Mouse (Mus musculus) liver, embryonic 14.5 days (tissue): ENCODE measurements at regions not wholly inside any gene's neighbourhood (a gene's known extent, or its start where the extent isn't known, plus 50 kb on each side); places are given as distances from the start of the nearest gene placed in this dataset.

ENCODE experiments used
- ATAC-seq: fragments of 200-750 bp; cut with Nextera tagmentation; 2 replicates; pipeline ENCODE4 v1.8.0; 2017; ENCODE audit warnings: moderate number of reproducible peaks, mild to moderate bottlenecking, moderate library complexity; ENCODE audit not compliant: insufficient read depth
- DNase-seq, 3 experiments: peaks; one replicate each; pipeline ENCODE4 v3.0.0-alpha.2; 2012 to 2013; ENCODE audit warnings: low read depth in 3 of 3, low spot score in 3 of 3
- H3K27ac ChIP-seq: fragments of 300-500 bp; sonication (generic); 2 replicates; pipeline ENCODE4 v1.5.1; 2014; ENCODE audit warnings: moderate library complexity, mild to moderate bottlenecking, control low read depth, inconsistent platforms
- H3K27me3 ChIP-seq: fragments of 300-500 bp; sonication (generic); 2 replicates; pipeline ENCODE4 v1.6.1; 2014; ENCODE audit warnings: mild to moderate bottlenecking, low read length, moderate library complexity; ENCODE audit not compliant: control insufficient read depth, insufficient read depth
- H3K36me3 ChIP-seq: fragments of 300-500 bp; sonication (generic); replicated peaks from 2 replicates; pipeline ENCODE4 v1.6.1; 2014; ENCODE audit warnings: low read depth; ENCODE audit not compliant: control insufficient read depth, insufficient read depth
- H3K4me1 ChIP-seq, 2 experiments: fragments of 200-500 bp in 1 of 2; fragments of 300-500 bp in 1 of 2; sonication (generic) in 1 of 2; replicated peaks; 2 replicates each; pipeline ENCODE4 v1.6.1; 2012 to 2014; ENCODE audit warnings: antibody characterized with exemption in 1 of 2, inconsistent platforms in 1 of 2, low read length in 1 of 2; ENCODE audit not compliant: control insufficient read depth in 2 of 2, insufficient read depth in 2 of 2
- H3K4me2 ChIP-seq: fragments of 300-500 bp; sonication (generic); 2 replicates; pipeline ENCODE4 v1.6.1; 2014; ENCODE audit warnings: low read depth, mild to moderate bottlenecking, control low read depth, moderate library complexity
- H3K4me3 ChIP-seq, 2 experiments: fragments of 200-500 bp in 1 of 2; fragments of 300-500 bp in 1 of 2; sonication (generic) in 1 of 2; 2 replicates each; pipeline ENCODE4 v1.5.1; 2012 to 2014; ENCODE audit warnings: low read depth in 2 of 2, low read length in 2 of 2, mild to moderate bottlenecking in 2 of 2, control low read depth in 1 of 2, inconsistent platforms in 1 of 2, moderate library complexity in 1 of 2; ENCODE audit not compliant: insufficient read depth in 1 of 2
- H3K9ac ChIP-seq: fragments of 300-500 bp; sonication (generic); replicated peaks from 2 replicates; pipeline ENCODE4 v1.6.1; 2014; ENCODE audit warnings: mild to moderate bottlenecking, control low read depth, moderate library complexity
- H3K9me3 ChIP-seq: fragments of 300-500 bp; sonication (generic); 2 replicates; pipeline ENCODE4 v1.6.1; 2016; ENCODE audit warnings: low read length, mixed read lengths; ENCODE audit not compliant: control insufficient read depth
- CTCF ChIP-seq: IDR thresholded peaks from 2 replicates; pipeline ENCODE4 v1.5.1; 2016; ENCODE audit warnings: antibody characterized with exemption, low read depth, control low read depth
- EP300 ChIP-seq: IDR thresholded peaks from 2 replicates; pipeline ENCODE4 v1.6.1; 2016; ENCODE audit warnings: antibody characterized with exemption, low read depth
- WGBS: fragments of 180-500 bp; shearing (Covaris S2); extraction: QIAGEN DNeasy Blood & Tissue Kit; methylation state at CpG from one replicate; pipeline ENCODE4 v1.1.7; 2014; ENCODE audit not compliant: insufficient replicate concordance; 5-methylcytosine and 5-hydroxymethylcytosine counted together

DNA sequence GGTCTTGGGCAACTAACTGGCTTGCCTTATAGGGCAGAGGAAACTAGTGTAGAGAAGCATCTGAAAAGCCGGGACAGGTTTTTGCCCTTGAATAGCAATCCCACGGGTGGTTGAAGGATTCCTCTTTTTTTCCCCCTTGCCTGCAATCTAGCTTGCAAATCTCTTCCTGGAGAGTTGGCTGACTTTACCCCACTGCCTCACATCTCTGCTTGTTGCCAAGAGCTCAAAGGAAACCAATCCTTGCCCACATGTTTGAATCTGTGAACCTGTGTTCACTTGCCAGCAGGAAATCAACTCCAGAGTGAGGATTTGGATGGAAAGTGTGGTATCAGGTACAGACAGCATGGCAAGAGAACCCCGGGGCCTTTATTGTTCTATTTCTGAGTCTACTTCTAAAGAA lies 217.2 kb upstream of the Adcy2 start:
- no peak overlapping the region for H3K9ac ChIP-seq
- ATAC-seq = no peak
- 64% methylated on average over 3 of the region's 3 CpGs for WGBS

DNA sequence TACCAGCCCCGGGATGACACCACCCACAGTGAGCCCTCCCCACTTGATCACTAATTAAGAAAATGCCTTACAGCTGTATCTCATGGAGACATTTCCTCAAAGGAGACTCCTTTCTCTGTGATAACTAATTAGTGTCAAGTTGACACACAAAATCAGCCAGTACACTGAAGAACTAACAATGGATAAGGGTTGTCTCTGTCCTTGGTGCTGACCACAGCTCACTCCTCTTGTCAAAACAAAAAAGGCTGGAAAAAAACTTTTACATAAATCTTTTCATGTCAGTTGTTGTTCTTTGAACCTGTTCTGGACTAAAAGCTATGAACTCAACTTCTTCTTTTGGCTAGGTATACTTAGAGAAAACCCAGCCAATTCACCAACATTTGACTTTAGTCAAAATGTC lies 221.1 kb upstream of the Adcy2 start:
- H3K9ac ChIP-seq = no peak overlapping the region
- H3K4me2 ChIP-seq = no peak overlapping the region
- no peaks in the 10 kb centered on the region for H3K9me3 ChIP-seq
- TF ChIP-seq EP300 = no peak
- TF ChIP-seq CTCF = no peak
- H3K4me1 ChIP-seq = no peaks in the 10 kb centered on the region
- no peak for DNase-seq
- no peaks in the 10 kb centered on the region for H3K36me3 ChIP-seq
- no peak overlapping the region for H3K27ac ChIP-seq
- H3K27me3 ChIP-seq = no peaks in the 10 kb centered on the region
- ATAC-seq = no peak
- H3K4me3 ChIP-seq = no peak overlapping the region
- 19% methylated on average over 1 of the region's 1 CpGs for WGBS

More for the DNA sequence above, 217.2 kb upstream of the Adcy2 start:
- H3K9me3 ChIP-seq = no peaks in the 10 kb centered on the region
- no peaks in the 10 kb centered on the region for H3K4me1 ChIP-seq
- no peak overlapping the region for H3K4me3 ChIP-seq
- no peak for DNase-seq
- no peak for TF ChIP-seq EP300
- no peak for TF ChIP-seq CTCF
- no peaks in the 10 kb centered on the region for H3K27me3 ChIP-seq
- H3K4me2 ChIP-seq = no peak overlapping the region
- H3K27ac ChIP-seq = no peak overlapping the region
- H3K36me3 ChIP-seq = no peaks in the 10 kb centered on the region

DNA sequence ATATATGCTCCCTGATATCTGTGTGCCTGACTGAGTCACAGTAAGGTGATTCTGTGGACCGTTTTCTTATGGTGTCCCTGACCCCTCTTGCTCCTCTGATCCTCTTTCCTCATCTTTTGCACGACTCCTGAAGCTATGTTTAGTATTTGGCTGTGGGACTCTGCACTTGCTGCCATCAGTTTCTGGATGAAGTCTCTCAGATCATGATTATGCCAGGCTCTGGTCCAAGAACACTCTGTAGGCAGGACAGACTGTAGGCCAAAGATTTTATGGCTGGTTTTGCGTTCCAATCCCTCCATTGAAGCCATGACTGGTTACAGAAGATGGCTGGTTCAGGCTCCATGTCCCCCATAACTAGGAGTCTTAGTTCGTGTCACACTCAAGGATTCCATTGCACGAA lies 227.2 kb upstream of the Adcy2 start:
- ATAC-seq (no peak), DNase-seq (no peak)
- no peak overlapping the region for H3K4me2 ChIP-seq
- H3K9ac ChIP-seq = no peak overlapping the region
- H3K27ac ChIP-seq = no peak overlapping the region
- no peaks in the 10 kb centered on the region for H3K27me3 ChIP-seq
- H3K4me1 ChIP-seq = no peaks in the 10 kb centered on the region
- no peak for TF ChIP-seq CTCF
- TF ChIP-seq EP300 = no peak
- no peaks in the 10 kb centered on the region for H3K36me3 ChIP-seq
- H3K9me3 ChIP-seq = no peaks in the 10 kb centered on the region
- no peak overlapping the region for H3K4me3 ChIP-seq
- 37% methylated on average over 5 of the region's 5 CpGs for WGBS

DNA sequence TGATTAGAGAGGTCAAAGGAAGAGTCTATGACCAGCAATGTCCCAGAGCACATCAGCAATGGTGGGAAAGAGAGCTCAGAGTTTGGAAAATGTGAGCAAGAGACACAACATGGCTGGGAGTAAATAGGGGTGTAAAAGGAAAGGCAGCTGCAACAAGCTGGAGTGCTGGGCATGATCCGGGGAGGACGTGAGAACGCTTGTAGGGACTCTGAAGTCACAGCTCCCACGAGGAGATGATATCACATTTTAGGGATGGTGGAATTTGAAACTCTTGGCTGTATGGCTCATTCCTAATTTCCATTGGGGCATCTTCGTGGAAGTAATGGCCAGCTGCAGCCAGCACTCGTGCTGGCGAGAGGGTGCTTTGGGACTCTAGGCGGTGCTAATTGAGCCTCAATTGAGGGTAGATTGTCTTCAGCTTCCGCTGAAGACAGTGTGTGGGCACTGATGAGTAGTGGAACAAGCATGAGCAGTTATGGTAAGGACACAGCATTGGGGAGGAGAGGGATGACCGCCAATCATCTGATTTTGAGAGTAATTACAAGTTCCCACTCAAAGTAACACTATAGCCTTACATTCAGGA lies 231.1 kb upstream of the Adcy2 start:
- Histone ChIP-seq H3K4me1 (no peaks in the 10 kb centered on the region), H3K27me3 (no peaks in the 10 kb centered on the region), H3K27ac (no peak overlapping the region), H3K9me3 (no peaks in the 10 kb centered on the region), H3K4me3 (no peak overlapping the region), H3K36me3 (no peaks in the 10 kb centered on the region), H3K4me2 (no peak overlapping the region), H3K9ac (no peak overlapping the region)
- ATAC-seq (no peak), DNase-seq (no peak)
- TF ChIP-seq CTCF = no peak
- TF ChIP-seq EP300 = no peak
- WGBS = 37% methylated on average over 10 of the region's 10 CpGs

DNA sequence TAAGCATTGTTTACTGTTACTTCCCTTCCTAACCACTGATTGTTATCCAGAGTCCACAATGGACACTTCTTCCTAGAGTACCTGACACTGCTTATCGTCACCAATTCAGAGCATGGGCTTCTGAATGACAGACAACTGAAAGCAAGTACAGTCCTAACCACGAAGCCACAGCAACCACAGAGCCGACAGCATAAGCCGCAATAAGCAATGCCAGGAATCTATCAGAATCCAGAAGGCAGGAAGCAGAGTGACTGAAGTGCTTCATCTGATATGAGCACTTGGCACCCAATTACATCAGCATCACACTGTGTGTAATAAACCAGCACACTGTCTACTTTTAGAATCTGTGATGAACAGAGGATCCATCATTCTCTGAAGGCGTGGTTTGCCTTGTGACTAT lies 237.0 kb upstream of the Adcy2 start:
- TF ChIP-seq CTCF (no peak), EP300 (no peak)
- Histone ChIP-seq H3K4me3 (no peak overlapping the region), H3K4me1 (no peaks in the 10 kb centered on the region), H3K27me3 (no peaks in the 10 kb centered on the region), H3K36me3 (no peaks in the 10 kb centered on the region), H3K9me3 (no peaks in the 10 kb centered on the region), H3K4me2 (no peak overlapping the region), H3K9ac (no peak overlapping the region), H3K27ac (no peak overlapping the region)
- WGBS = 13% methylated on average over 5 of the region's 5 CpGs
- ATAC-seq = no peak
- no peak for DNase-seq
